Mouse (Mus musculus) ES-Bruce4 (cell line): ENCODE measurements around the gene Fah. TPM values are rescaled to one million over a fixed set of nuclear protein-coding genes. Genes with fewer than 3 reads are reported as not detected.

ENCODE experiments used
- H3K27ac ChIP-seq: 2 replicates; pipeline ENCODE4 v1.5.1; 2012; ENCODE audit warnings: low read length, inconsistent platforms; ENCODE audit not compliant: insufficient read depth
- H3K27me3 ChIP-seq: 2 replicates; pipeline ENCODE4 v1.6.1; 2012; ENCODE audit warnings: mild to moderate bottlenecking, low read length, inconsistent platforms; ENCODE audit not compliant: control insufficient read depth, poor library complexity, insufficient read depth, severe bottlenecking
- H3K36me3 ChIP-seq: 2 replicates; pipeline ENCODE4 v1.6.1; 2012; ENCODE audit warnings: inconsistent platforms, mild to moderate bottlenecking, low read length, moderate library complexity; ENCODE audit not compliant: control insufficient read depth, poor library complexity, insufficient read depth, severe bottlenecking
- H3K4me1 ChIP-seq: one replicate; pipeline ENCODE4 v1.8.1; 2011; ENCODE audit warnings: low read length; ENCODE audit not compliant: control insufficient read depth, insufficient read depth
- H3K4me3 ChIP-seq: 2 replicates; pipeline ENCODE4 v1.5.1; 2011; ENCODE audit warnings: low read depth, mild to moderate bottlenecking, low read length
- H3K9ac ChIP-seq: 2 replicates; pipeline ENCODE4 v1.6.1; 2012; ENCODE audit warnings: low read depth, mild to moderate bottlenecking, inconsistent platforms; ENCODE audit not compliant: poor library complexity, severe bottlenecking
- H3K9me3 ChIP-seq: replicated peaks from 2 replicates; pipeline ENCODE4 v1.6.1; 2012; ENCODE audit warnings: mild to moderate bottlenecking, low read length, inconsistent platforms; ENCODE audit not compliant: control insufficient read depth, poor library complexity, insufficient read depth, severe bottlenecking
- CTCF ChIP-seq: IDR thresholded peaks from one replicate; pipeline ENCODE4 v1.8.1; 2011; ENCODE audit warnings: low read depth, low read length
- EP300 ChIP-seq: IDR thresholded peaks from 2 replicates; pipeline ENCODE4 v1.6.1; 2011; ENCODE audit warnings: low read depth, low read length; ENCODE audit not compliant: insufficient read depth
- POLR2A ChIP-seq: IDR thresholded peaks from one replicate; pipeline ENCODE4 v1.8.1; 2011; ENCODE audit warnings: low read length; ENCODE audit not compliant: insufficient read depth
- polyA plus RNA-seq: library from polyadenylated mRNA; stranded (reverse); fragments of >200 nt; gene quantifications from 2 replicates; pipeline ENCODE4 v1.2.4, GENCODE M21; 2011; ENCODE audit warnings: low read depth; ENCODE audit not compliant: missing spikeins, insufficient read depth, insufficient read length

Fah gene
- polyA plus RNA-seq, 1 experiment: 24.6 TPM

DNA sequence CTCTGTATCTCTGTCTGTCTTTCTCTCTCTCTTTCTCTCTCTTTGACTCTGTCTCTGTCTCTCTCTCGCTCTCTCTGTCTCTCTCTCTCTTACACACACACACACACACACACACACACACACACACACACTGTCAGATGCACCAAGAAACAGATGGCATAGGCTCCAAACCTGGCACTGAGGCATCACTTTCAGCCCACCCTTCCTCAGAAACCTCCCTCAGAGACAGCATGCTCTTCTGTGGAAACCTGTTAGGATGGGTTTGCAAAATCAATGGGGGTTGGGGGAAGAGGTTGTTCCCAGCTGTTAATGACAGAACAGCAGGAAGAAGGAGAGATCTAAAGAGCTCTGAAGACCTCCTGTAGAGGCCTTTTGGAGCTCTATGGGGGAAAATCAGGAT lies 27.7 kb downstream of the Fah start:
- no peak overlapping the region for H3K9ac ChIP-seq
- no peaks in the 10 kb centered on the region for H3K27me3 ChIP-seq
- no peaks in the 10 kb centered on the region for H3K9me3 ChIP-seq
- no peaks in the 10 kb centered on the region for H3K36me3 ChIP-seq
- H3K4me3 ChIP-seq: no peak overlapping the region
- no peaks in the 10 kb centered on the region for H3K4me1 ChIP-seq
- no peak for TF ChIP-seq POLR2A
- no peak for TF ChIP-seq CTCF
- TF ChIP-seq EP300: no peak
- no peak overlapping the region for H3K27ac ChIP-seq

DNA sequence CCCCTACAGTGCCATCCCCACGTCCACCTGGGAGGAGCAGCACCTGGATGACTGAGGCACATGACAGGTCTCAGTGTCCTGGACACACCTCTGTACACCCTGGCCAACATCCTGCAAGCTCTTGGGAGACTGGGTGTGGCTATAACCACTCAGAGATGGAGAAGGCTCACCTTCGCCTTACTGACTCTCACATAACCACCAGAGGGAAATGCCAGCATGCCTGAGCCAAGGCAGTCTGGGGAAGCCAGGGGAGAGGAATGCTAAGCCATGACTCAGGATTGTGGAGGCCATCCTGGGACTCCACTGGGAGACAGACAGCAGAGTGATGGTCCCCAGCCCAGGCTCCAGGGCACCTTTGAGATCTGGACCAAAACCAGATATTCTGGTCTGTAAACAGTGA lies 29.5 kb downstream of the Fah start:
- no peak for TF ChIP-seq EP300
- TF ChIP-seq POLR2A: no peak
- no peak for TF ChIP-seq CTCF
- Histone ChIP-seq H3K27ac (no peak overlapping the region), H3K4me1 (no peaks in the 10 kb centered on the region), H3K4me3 (no peak overlapping the region), H3K9ac (no peak overlapping the region), H3K36me3 (no peaks in the 10 kb centered on the region), H3K9me3 (no peaks in the 10 kb centered on the region), H3K27me3 (no peaks in the 10 kb centered on the region)

DNA sequence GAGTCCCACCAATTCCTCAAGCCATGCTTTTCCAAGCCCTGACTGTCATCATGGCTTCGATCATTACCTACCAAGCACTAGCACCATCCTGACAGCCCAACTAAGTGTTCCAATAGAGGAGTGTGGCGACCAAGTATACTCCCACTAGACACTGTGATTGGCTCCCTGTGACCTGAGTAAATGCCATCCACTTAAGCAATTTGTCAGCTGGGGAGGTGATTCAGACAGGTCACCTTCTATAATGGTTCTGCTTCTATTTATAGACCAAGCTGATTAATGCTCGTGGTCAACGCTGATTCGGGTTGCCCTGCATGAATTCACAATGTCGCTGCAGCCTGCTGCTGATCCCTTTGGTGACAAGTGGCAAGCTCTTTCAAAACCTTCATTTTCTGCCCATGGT lies 40.3 kb downstream of the Fah start:
- TF ChIP-seq EP300 (no peak), CTCF (no peak), POLR2A (no peak)
- Histone ChIP-seq H3K9me3 (no peaks in the 10 kb centered on the region), H3K27ac (no peak overlapping the region), H3K36me3 (no peaks in the 10 kb centered on the region), H3K9ac (no peak overlapping the region), H3K4me3 (no peak overlapping the region), H3K27me3 (no peaks in the 10 kb centered on the region), H3K4me1 (no peaks in the 10 kb centered on the region)

- Histone ChIP-seq H3K27ac (no peak overlapping the region), H3K9ac (no peak overlapping the region), H3K9me3 (no peaks in the 10 kb centered on the region), H3K4me1 (no peaks in the 10 kb centered on the region), H3K36me3 (no peaks in the 10 kb centered on the region), H3K4me3 (no peak overlapping the region), H3K27me3 (no peaks in the 10 kb centered on the region)
- TF ChIP-seq POLR2A: no peak
- no peak for TF ChIP-seq CTCF
- TF ChIP-seq EP300: no peak
These were observed 42.3 kb downstream of the Fah start for GRCm38 (mm10) chr7:84564236-84564635.

- no peaks in the 10 kb centered on the region for H3K4me1 ChIP-seq
- no peak for TF ChIP-seq EP300
- TF ChIP-seq CTCF: no peak
- TF ChIP-seq POLR2A: no peak
- no peak overlapping the region for H3K27ac ChIP-seq
- no peaks in the 10 kb centered on the region for H3K27me3 ChIP-seq
- H3K4me3 ChIP-seq: no peak overlapping the region
- no peak overlapping the region for H3K9ac ChIP-seq
- no peaks in the 10 kb centered on the region for H3K36me3 ChIP-seq
- no peaks in the 10 kb centered on the region for H3K9me3 ChIP-seq
These were observed 46.0 kb downstream of the Fah start for GRCm38 (mm10) chr7:84560500-84560899.

DNA sequence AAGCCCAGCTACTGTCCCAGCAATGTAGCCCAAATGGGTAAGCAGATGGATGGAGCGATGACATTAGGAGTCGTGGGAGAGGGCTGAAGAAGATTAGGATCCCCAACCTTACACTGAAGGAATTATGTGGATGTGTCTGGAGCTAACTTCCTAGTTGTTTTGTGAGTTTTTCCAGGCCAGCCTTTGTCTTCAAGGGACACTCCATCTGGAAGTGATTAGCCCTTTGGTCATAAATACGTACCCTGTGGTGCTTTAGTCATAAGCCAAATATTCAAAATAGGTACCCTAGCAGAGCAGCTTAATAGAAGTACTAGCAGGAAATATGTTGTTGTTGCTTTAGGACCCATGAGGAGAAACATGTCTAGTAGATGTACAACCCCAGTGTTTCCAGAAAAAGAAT lies 49.2 kb downstream of the Fah start:
- no peak for TF ChIP-seq EP300
- TF ChIP-seq CTCF: no peak
- no peak for TF ChIP-seq POLR2A

DNA sequence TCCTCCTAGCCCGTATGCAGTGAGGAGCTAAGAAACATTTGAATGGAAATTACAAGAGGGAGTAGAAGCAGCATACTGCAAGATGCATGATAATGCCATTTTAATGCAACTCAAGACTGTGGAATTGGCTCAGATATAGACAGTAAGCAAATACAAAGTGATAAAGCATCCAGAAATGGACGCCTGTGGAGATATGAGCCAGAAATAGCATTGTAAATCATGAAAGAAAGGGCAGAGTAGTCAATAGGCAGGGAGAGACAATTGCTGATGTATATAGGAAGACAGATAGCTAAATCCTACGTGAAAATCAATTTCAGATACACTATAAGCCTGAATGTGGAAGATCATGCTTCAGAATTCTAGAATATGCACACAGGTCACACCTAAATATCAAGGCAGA lies 51.2 kb downstream of the Fah start:
- H3K4me3 ChIP-seq: no peak overlapping the region
- H3K27me3 ChIP-seq: no peaks in the 10 kb centered on the region
- H3K27ac ChIP-seq: no peak overlapping the region
- H3K4me1 ChIP-seq: no peaks in the 10 kb centered on the region
- no peak overlapping the region for H3K9ac ChIP-seq
- H3K36me3 ChIP-seq: no peaks in the 10 kb centered on the region
- TF ChIP-seq EP300: no peak
- TF ChIP-seq POLR2A: no peak
- no peak for TF ChIP-seq CTCF
- no peaks in the 10 kb centered on the region for H3K9me3 ChIP-seq

More for the DNA sequence above, 49.2 kb downstream of the Fah start:
- Histone ChIP-seq H3K4me1 (no peaks in the 10 kb centered on the region), H3K27me3 (no peaks in the 10 kb centered on the region), H3K9me3 (no peaks in the 10 kb centered on the region), H3K4me3 (no peak overlapping the region), H3K27ac (no peak overlapping the region), H3K36me3 (no peaks in the 10 kb centered on the region), H3K9ac (no peak overlapping the region)
